Mouse (Mus musculus): ENCODE measurements around the gene Gm20388. TPM values are rescaled to one million over a fixed set of nuclear protein-coding genes. Genes with fewer than 3 reads are reported as not detected.
"Not testable (repeated sequence)": the region's sequence is repeated elsewhere in the genome, so short reads cannot be mapped to it uniquely, and the experiment has no call there.

The Gm20388 gene
- polyA plus RNA-seq, 1 experiment from 2014 or later = 7.4 TPM

DNA sequence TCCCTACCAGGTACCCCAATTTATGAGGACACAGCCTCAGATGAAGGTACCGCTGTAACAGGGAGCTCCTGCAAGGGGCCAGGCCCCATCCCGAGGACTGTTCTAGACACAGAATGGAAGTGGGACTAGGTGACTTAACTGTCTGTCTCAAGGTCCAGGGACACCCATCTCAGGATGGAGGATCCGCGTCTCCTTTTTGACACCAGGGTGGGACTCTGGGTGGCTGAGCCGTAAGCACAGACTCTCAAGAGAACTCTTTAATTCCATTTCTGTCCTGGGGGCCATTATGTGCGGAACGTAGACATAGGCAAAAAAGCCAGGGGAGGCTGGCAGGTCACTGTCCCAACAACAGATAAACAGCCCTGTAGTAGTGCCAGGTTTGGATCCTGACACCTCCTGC is 2411.5 kb downstream of the Gm20388 start:
- peaks cover 67% of the 10 kb centered on the region for H3K4me1 ChIP-seq (ENCODE audit: control insufficient read depth, insufficient read depth, low read length)
- H3K4me2 ChIP-seq (ENCODE audit: low read depth, low read length) = no peak overlapping the region

GRCm38 (mm10) chr8:122322792-122323191 is 2412.2 kb downstream of the Gm20388 start:
- no peak overlapping the region for H3K4me3 ChIP-seq (replicated peaks; ENCODE audit: low read length)
- no peaks in the 10 kb centered on the region for H3K9me3 ChIP-seq (replicated peaks; ENCODE audit: control insufficient read depth, low read length)
- peak overlapping the region; percentile 88 for H3K27ac ChIP-seq (ENCODE audit: low read length)
- ATAC-seq (ENCODE audit: insufficient read depth, low FRiP score) = peak; percentile 39
- 0 out of 2 replicates have a peak overlapping the region, but pooled peaks have one; percentile 4 for H3K4me2 ChIP-seq (ENCODE audit: low read depth, low read length)
- no peaks in the 10 kb centered on the region for H3K36me3 ChIP-seq (ENCODE audit: control insufficient read depth, insufficient read depth, low read length)
- peaks cover 65% of the 10 kb centered on the region for H3K4me1 ChIP-seq (ENCODE audit: control insufficient read depth, insufficient read depth, low read length)
- WGBS = 35% methylated on average over 11 of the region's 11 CpGs
- peak overlapping the region; percentile 46 for H3K9ac ChIP-seq (ENCODE audit: low read length)
- no peaks in the 10 kb centered on the region for H3K27me3 ChIP-seq (ENCODE audit: control insufficient read depth, insufficient read depth, low read length)

More for the DNA sequence above, 2411.5 kb downstream of the Gm20388 start:
- Histone ChIP-seq H3K36me3 (ENCODE audit: control insufficient read depth, insufficient read depth, low read length) (no peaks in the 10 kb centered on the region), H3K9me3 (replicated peaks; ENCODE audit: control insufficient read depth, low read length) (no peaks in the 10 kb centered on the region), H3K4me3 (replicated peaks; ENCODE audit: low read length) (no peak overlapping the region), H3K27ac (ENCODE audit: low read length) (peak overlapping the region; percentile 88), H3K9ac (ENCODE audit: low read length) (peak overlapping the region; percentile 46), H3K27me3 (ENCODE audit: control insufficient read depth, insufficient read depth, low read length) (no peaks in the 10 kb centered on the region)
- WGBS = 82% methylated on average over 7 of the region's 7 CpGs
- ATAC-seq (ENCODE audit: insufficient read depth, low FRiP score) = no peak

- H3K9me3 ChIP-seq (replicated peaks; ENCODE audit: control insufficient read depth, low read length); H3K36me3 ChIP-seq (ENCODE audit: control insufficient read depth, insufficient read depth, low read length); H3K27me3 ChIP-seq (ENCODE audit: control insufficient read depth, insufficient read depth, low read length); H3K4me3 ChIP-seq (replicated peaks; ENCODE audit: low read length): not testable (repeated sequence)
- ATAC-seq (ENCODE audit: insufficient read depth, low FRiP score) = peak; percentile 57; the same call in 1 of the 2 replicates
- H3K4me2 ChIP-seq (ENCODE audit: low read depth, low read length) = peak overlapping the region; percentile 31
- peak overlapping the region; percentile 58 for H3K9ac ChIP-seq (ENCODE audit: low read length)
- WGBS = 10% methylated on average over 13 of the region's 13 CpGs
- peaks cover 55% of the 10 kb centered on the region for H3K4me1 ChIP-seq (ENCODE audit: control insufficient read depth, insufficient read depth, low read length)
- H3K27ac ChIP-seq (ENCODE audit: low read length) = peak overlapping the region; percentile 88
Observed at GRCm38 (mm10) chr8:122323951-122324402, 2413.3 kb downstream of the Gm20388 start.

DNA sequence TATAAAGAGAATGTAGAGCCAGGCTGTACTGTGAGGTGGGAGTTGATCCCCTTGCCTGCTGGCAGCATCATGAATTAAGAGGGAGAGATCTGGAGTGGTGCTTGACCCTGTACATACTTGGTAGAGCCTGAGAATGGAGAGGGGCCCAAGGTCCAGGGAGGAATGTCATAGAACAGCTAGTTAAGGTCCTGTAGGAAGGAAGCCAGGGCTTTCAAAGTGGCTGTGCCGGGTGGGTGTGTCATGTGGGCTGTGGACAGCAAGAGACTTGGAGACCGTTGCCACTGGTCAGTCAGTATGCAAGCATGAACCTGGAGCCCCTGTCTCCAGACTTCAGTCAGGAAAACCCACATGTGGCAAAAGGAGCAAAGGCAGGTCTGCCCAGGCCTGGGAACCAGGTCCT is 2414.6 kb downstream of the Gm20388 start:
- H3K4me3 ChIP-seq (replicated peaks; ENCODE audit: low read length) = no peak overlapping the region
- H3K36me3 ChIP-seq (ENCODE audit: control insufficient read depth, insufficient read depth, low read length) = no peaks in the 10 kb centered on the region
- peaks cover 52% of the 10 kb centered on the region for H3K4me1 ChIP-seq (ENCODE audit: control insufficient read depth, insufficient read depth, low read length)
- H3K27ac ChIP-seq (ENCODE audit: low read length) = 0 out of 2 replicates have a peak overlapping the region, but pooled peaks have one; percentile 70
- 70% methylated on average over 2 of the region's 2 CpGs for WGBS
- ATAC-seq (ENCODE audit: insufficient read depth, low FRiP score) = no peak
- H3K9ac ChIP-seq (ENCODE audit: low read length) = peak overlapping the region; percentile 58; the same call in 1 of the 2 replicates
- H3K27me3 ChIP-seq (ENCODE audit: control insufficient read depth, insufficient read depth, low read length) = no peaks in the 10 kb centered on the region
- H3K4me2 ChIP-seq (ENCODE audit: low read depth, low read length) = no peak overlapping the region
- no peaks in the 10 kb centered on the region for H3K9me3 ChIP-seq (replicated peaks; ENCODE audit: control insufficient read depth, low read length)

GRCm38 (mm10) chr8:122326114-122326542 is 2415.5 kb downstream of the Gm20388 start:
- 17% methylated on average over 14 of the region's 14 CpGs for WGBS
- H3K4me1 ChIP-seq (ENCODE audit: control insufficient read depth, insufficient read depth, low read length) = peaks cover 53% of the 10 kb centered on the region
- no peak for ATAC-seq (ENCODE audit: insufficient read depth, low FRiP score)
- H3K27ac ChIP-seq (ENCODE audit: low read length) = no peak overlapping the region
- peak overlapping the region; percentile 28 for H3K4me2 ChIP-seq (ENCODE audit: low read depth, low read length)
- H3K9ac ChIP-seq (ENCODE audit: low read length) = 0 out of 2 replicates have a peak overlapping the region, but pooled peaks have one; percentile 42
- H3K4me3 ChIP-seq (replicated peaks; ENCODE audit: low read length) = no peak overlapping the region
- H3K36me3 ChIP-seq (ENCODE audit: control insufficient read depth, insufficient read depth, low read length) = no peaks in the 10 kb centered on the region
- no peaks in the 10 kb centered on the region for H3K27me3 ChIP-seq (ENCODE audit: control insufficient read depth, insufficient read depth, low read length)
- H3K9me3 ChIP-seq (replicated peaks; ENCODE audit: control insufficient read depth, low read length) = no peaks in the 10 kb centered on the region

DNA sequence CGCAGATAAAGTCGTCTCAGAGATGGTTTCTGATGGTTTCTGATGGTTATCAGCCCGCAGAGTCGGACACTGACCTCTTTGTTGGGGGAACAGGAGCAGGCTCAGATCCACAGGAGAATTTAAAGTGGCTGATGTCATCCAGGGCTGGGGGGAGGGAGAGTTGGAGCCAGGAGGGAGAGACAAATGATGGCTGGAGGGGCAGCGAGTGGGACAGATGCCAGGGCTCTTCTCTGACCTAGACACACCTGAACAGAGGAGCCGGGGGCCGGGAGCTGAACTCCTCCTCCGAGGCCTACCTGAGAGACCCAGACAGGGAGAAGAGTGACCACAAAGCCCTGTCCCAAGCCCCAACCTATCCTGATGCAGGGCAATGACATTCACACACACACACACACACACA is 2418.4 kb downstream of the Gm20388 start:
- Histone ChIP-seq H3K4me3 (replicated peaks; ENCODE audit: low read length) (no peak overlapping the region), H3K4me2 (ENCODE audit: low read depth, low read length) (no peak overlapping the region), H3K36me3 (ENCODE audit: control insufficient read depth, insufficient read depth, low read length) (0 out of 2 replicates have a peak, but pooled peaks cover 2% of the 10 kb centered on the region), H3K9ac (ENCODE audit: low read length) (peak overlapping the region; percentile 22; the same call in 1 of the 2 replicates), H3K27me3 (ENCODE audit: control insufficient read depth, insufficient read depth, low read length) (no peaks in the 10 kb centered on the region; the same call in 1 of the 2 replicates), H3K27ac (ENCODE audit: low read length) (no peak overlapping the region), H3K4me1 (ENCODE audit: control insufficient read depth, insufficient read depth, low read length) (peaks cover 55% of the 10 kb centered on the region), H3K9me3 (replicated peaks; ENCODE audit: control insufficient read depth, low read length) (no peaks in the 10 kb centered on the region)
- ATAC-seq (ENCODE audit: insufficient read depth, low FRiP score) = no peak
- 65% methylated on average over 8 of the region's 8 CpGs for WGBS

GRCm38 (mm10) chr8:122329553-122330239 is 2419.1 kb downstream of the Gm20388 start:
- no peak overlapping the region for H3K4me2 ChIP-seq (ENCODE audit: low read depth, low read length)
- peak; percentile 28; the same call in 1 of the 2 replicates for ATAC-seq (ENCODE audit: insufficient read depth, low FRiP score)
- peak overlapping the region; percentile 41; the same call in 1 of the 2 replicates for H3K9ac ChIP-seq (ENCODE audit: low read length)
- no peaks in the 10 kb centered on the region for H3K9me3 ChIP-seq (replicated peaks; ENCODE audit: control insufficient read depth, low read length)
- peaks cover 49% of the 10 kb centered on the region for H3K4me1 ChIP-seq (ENCODE audit: control insufficient read depth, insufficient read depth, low read length)
- no peaks in the 10 kb centered on the region; the same call in 1 of the 2 replicates for H3K27me3 ChIP-seq (ENCODE audit: control insufficient read depth, insufficient read depth, low read length)
- H3K4me3 ChIP-seq (replicated peaks; ENCODE audit: low read length) = no peak overlapping the region
- WGBS = 78% methylated on average over 22 of the region's 22 CpGs
- 0 out of 2 replicates have a peak, but pooled peaks cover 7% of the 10 kb centered on the region for H3K36me3 ChIP-seq (ENCODE audit: control insufficient read depth, insufficient read depth, low read length)
- H3K27ac ChIP-seq (ENCODE audit: low read length) = peak overlapping the region; percentile 72

DNA sequence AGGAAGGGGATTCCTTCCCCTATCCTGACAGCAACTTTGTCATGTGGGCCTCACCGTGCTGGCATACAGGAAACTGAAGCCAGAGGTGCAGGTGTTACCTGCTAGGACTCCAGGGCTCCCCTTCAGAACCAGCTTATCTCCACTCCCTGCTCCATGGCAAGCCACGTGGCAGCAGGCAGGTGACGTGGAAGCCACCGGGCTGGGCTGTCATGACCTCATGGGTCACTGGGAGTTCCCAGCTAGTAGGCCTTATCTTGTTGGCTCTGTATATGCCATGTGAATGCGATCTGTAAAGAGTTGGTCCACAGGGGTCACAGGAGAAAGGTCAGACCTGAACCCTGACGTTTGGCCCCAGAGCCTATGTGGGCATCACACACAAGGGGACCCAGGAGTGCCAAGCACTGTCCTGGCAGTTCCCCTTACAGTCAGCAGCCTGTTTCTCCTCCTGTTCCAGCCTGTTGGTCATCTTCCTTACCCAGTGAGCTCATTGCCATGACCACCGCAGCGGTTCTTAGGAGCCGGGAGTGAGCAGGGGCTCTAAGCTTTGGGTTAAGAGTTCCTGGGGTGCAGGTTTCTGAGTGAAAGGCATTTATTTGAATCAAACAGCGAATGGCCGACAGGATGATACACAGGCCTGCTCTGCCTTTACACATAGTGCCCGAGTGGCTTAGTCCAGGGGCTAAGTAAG is 2419.9 kb downstream of the Gm20388 start:
- Histone ChIP-seq H3K27me3 (ENCODE audit: control insufficient read depth, insufficient read depth, low read length) (peaks cover 9% of the 10 kb centered on the region; the same call in 1 of the 2 replicates), H3K4me3 (replicated peaks; ENCODE audit: low read length) (no peak overlapping the region), H3K27ac (ENCODE audit: low read length) (peak overlapping the region; percentile 72), H3K4me2 (ENCODE audit: low read depth, low read length) (no peak overlapping the region), H3K9me3 (replicated peaks; ENCODE audit: control insufficient read depth, low read length) (no peaks in the 10 kb centered on the region), H3K9ac (ENCODE audit: low read length) (peak overlapping the region; percentile 41), H3K36me3 (ENCODE audit: control insufficient read depth, insufficient read depth, low read length) (0 out of 2 replicates have a peak, but pooled peaks cover 12% of the 10 kb centered on the region), H3K4me1 (ENCODE audit: control insufficient read depth, insufficient read depth, low read length) (peaks cover 43% of the 10 kb centered on the region)
- ATAC-seq (ENCODE audit: insufficient read depth, low FRiP score) = peak; percentile 58; the same call in 1 of the 2 replicates
- 63% methylated on average over 12 of the region's 12 CpGs for WGBS
